Mouse (Mus musculus) heart, adult 10 weeks (tissue): ENCODE results near the gene Mus81. TPM values are rescaled to one million over a fixed set of nuclear protein-coding genes. Genes with fewer than 3 reads are reported as not detected.

Experiments
- polyA plus RNA-seq: library from polyadenylated mRNA; stranded (reverse); fragments of 350-450 nt; fragmentation: Illumina TruSeq; extraction: RNeasy Lipid Tissue Mini Kit (QIAGEN cat#74804); gene quantifications from one replicate; pipeline ENCODE4 v1.2.3, GENCODE M21; 2014; ENCODE audit warnings: low read depth, low replicate concordance

Gene Mus81
- polyA plus RNA-seq, result 33.4 TPM

GRCm38 (mm10) chr19:5487768-5488550 lies at the start of gene Mus81:
Mus81 (minus strand) TSS chr19:5488402.

GRCm38 (mm10) chr19:5510031-5511026 lies 22.1 kb upstream of the Mus81 start, which contains the start of gene Snx32:
Snx32 (minus strand) TSS chr19:5510538.

GRCm38 (mm10) chr19:5503687-5504086 lies 15.5 kb upstream of the Mus81 start, which contains the start of gene 1700020D05Rik:
1700020D05Rik (minus strand) TSS chr19:5503787.

GRCm38 (mm10) chr19:5490313-5490897 lies 2.2 kb upstream of the Mus81 start, which contains the start of gene Cfl1:
Cfl1 (plus strand) TSS chr19:5490455.

GRCm38 (mm10) chr19:5473720-5474119 lies 14.5 kb downstream of the Mus81 start, which contains the start of gene Efemp2:
Efemp2 (plus strand) TSS chr19:5473954.

GRCm38 (mm10) chr19:5468374-5468773 lies 19.8 kb downstream of the Mus81 start, which contains the start of gene Ctsw:
Ctsw (minus strand) TSS chr19:5468507.

GRCm38 (mm10) chr19:5460465-5460911 lies 27.7 kb downstream of the Mus81 start, which contains the start of gene Fibp:
Fibp (plus strand) TSS chr19:5460615.

GRCm38 (mm10) chr19:5457746-5458442 lies 30.3 kb downstream of the Mus81 start, which contains the start of gene Ccdc85b:
Ccdc85b (minus strand) TSS chr19:5457894.

GRCm38 (mm10) chr19:5447515-5448353 lies 40.5 kb downstream of the Mus81 start, which contains the start of gene Fosl1:
Fosl1 (plus strand) TSS chr19:5447547.

Other genes starting within 250 kb of the Mus81 start
- 19.3 TPM for gene Pacs1, start 215.3 kb downstream of the Mus81 start, polyA plus RNA-seq
- 111 TPM for gene Sf3b2, start 192.9 kb downstream of the Mus81 start, polyA plus RNA-seq
- gene Gal3st3, start 190.1 kb downstream of the Mus81 start, polyA plus RNA-seq, result 16.3 TPM
- not detected for gene Catsper1, start 152.7 kb downstream of the Mus81 start, polyA plus RNA-seq
- gene Cst6, start 138.8 kb downstream of the Mus81 start, polyA plus RNA-seq, result 5.7 TPM
- gene Eif1ad, start 121.7 kb downstream of the Mus81 start, polyA plus RNA-seq, result 23.0 TPM
- 122 TPM for gene Banf1, start 121.2 kb downstream of the Mus81 start, polyA plus RNA-seq
- gene Sart1, start 99.7 kb downstream of the Mus81 start, polyA plus RNA-seq, result 43.7 TPM
- not detected for gene Tsga10ip, start 85.9 kb downstream of the Mus81 start, polyA plus RNA-seq
- 391 TPM for gene Drap1, start 63.4 kb downstream of the Mus81 start, polyA plus RNA-seq
- gene AI837181, start 63.3 kb downstream of the Mus81 start, polyA plus RNA-seq, result 33.9 TPM
- not detected for gene Fosl1, start 40.9 kb downstream of the Mus81 start, polyA plus RNA-seq
- gene Ccdc85b, start 30.5 kb downstream of the Mus81 start, polyA plus RNA-seq, result 6.9 TPM
- gene Fibp, start 27.8 kb downstream of the Mus81 start, polyA plus RNA-seq, result 44.4 TPM
- not detected for gene Ctsw, start 19.9 kb downstream of the Mus81 start, polyA plus RNA-seq
- 14.6 TPM for gene Efemp2, start 14.4 kb downstream of the Mus81 start, polyA plus RNA-seq
- 173 TPM for gene Cfl1, start 2.1 kb upstream of the Mus81 start, polyA plus RNA-seq
- gene 1700020D05Rik, start 15.4 kb upstream of the Mus81 start, polyA plus RNA-seq, result 1.8 TPM
- gene Snx32, start 22.1 kb upstream of the Mus81 start, polyA plus RNA-seq, result 10.1 TPM
- gene Ovol1, start 72.2 kb upstream of the Mus81 start, polyA plus RNA-seq, result not detected
- gene Ap5b1, start 79.6 kb upstream of the Mus81 start, polyA plus RNA-seq, result 1.9 TPM
- gene Rnaseh2c, start 113.5 kb upstream of the Mus81 start, polyA plus RNA-seq, result 28.9 TPM
- 30.9 TPM for gene Kat5, start 121.8 kb upstream of the Mus81 start, polyA plus RNA-seq
- gene Rela, start 149.1 kb upstream of the Mus81 start, polyA plus RNA-seq, result 30.4 TPM
- 16.2 TPM for gene Sipa1, start 175.3 kb upstream of the Mus81 start, polyA plus RNA-seq
- 22.2 TPM for gene Map3k11, start 200.3 kb upstream of the Mus81 start, polyA plus RNA-seq
- gene Pcnx3, start 200.5 kb upstream of the Mus81 start, polyA plus RNA-seq, result 22.7 TPM
- gene Kcnk7, start 216.0 kb upstream of the Mus81 start, polyA plus RNA-seq, result not detected
- 120 TPM for gene Ehbp1l1, start 237.9 kb upstream of the Mus81 start, polyA plus RNA-seq
- 27.2 TPM for gene Fam89b, start 241.3 kb upstream of the Mus81 start, polyA plus RNA-seq